Mouse (Mus musculus) splenic B cell, adult 2 months (primary cell): ENCODE data around the gene Palm2.

Experiments used
- DNase-seq: peaks from one replicate; pipeline ENCODE4 v3.0.0-alpha.2; 2011; ENCODE audit warnings: low read depth, low spot score
- H3K27me3 ChIP-seq: 2 replicates; pipeline ENCODE4 v1.6.1; 2012; ENCODE audit warnings: mild to moderate bottlenecking, low read length, moderate library complexity, mixed read lengths; ENCODE audit not compliant: control insufficient read depth, poor library complexity, insufficient read depth, severe bottlenecking
- H3K36me3 ChIP-seq: 2 replicates; pipeline ENCODE4 v1.6.1; 2012; ENCODE audit warnings: mild to moderate bottlenecking, low read length, moderate library complexity, mixed read lengths; ENCODE audit not compliant: control insufficient read depth, poor library complexity, insufficient read depth, severe bottlenecking

Gene Palm2

DNA sequence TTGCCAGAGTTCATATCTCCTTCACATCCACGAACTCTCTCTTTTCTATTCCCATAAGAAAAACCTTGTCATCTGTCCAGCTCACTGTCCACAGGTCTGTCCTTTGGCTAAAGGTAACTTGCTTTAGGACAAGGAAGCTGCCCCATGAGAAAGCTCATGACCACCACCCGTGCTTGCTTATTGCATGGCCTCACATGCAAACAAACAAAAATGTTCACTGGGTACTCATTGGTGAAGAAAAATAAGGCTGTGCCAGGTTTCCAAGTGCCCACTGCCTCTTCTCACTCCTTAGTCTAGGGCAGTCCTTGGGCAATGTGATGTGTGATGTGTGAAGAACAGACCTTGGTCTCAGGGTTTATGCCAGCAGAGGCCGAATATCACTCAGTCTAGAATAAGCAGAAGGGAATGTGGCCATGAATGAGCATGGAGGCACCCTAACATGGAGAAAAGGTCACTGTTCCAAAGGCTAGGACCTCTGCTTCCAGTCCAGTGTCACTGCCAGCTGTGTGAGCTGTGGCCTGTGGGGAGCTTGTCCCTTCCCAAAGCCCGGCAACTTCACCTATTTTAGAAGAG, 294.6 kb downstream of the Palm2 start:
- DNase-seq: no peak
- no peaks in the 10 kb centered on the region for H3K27me3 ChIP-seq
- no peaks in the 10 kb centered on the region for H3K36me3 ChIP-seq

DNA sequence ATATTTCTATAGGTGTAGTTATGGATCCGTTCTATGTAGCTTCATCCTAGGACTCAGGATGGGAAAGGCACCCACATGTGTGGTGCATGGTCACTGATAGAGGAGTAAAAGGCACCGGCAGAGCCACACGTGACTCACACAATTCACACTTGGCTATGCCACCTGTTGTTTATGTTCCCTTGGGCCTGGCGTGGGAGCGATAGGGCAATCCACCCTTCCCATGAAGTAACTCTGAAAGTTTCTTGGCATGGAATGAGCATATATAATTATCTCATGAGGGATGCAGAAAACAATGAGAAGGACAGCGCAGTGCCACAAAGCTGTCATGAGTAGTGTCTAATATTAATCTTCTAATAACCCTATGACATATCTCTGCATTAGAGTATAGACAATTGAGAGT, 296.0 kb downstream of the Palm2 start:
- no peaks in the 10 kb centered on the region for H3K36me3 ChIP-seq
- no peaks in the 10 kb centered on the region for H3K27me3 ChIP-seq
- no peak for DNase-seq

DNA sequence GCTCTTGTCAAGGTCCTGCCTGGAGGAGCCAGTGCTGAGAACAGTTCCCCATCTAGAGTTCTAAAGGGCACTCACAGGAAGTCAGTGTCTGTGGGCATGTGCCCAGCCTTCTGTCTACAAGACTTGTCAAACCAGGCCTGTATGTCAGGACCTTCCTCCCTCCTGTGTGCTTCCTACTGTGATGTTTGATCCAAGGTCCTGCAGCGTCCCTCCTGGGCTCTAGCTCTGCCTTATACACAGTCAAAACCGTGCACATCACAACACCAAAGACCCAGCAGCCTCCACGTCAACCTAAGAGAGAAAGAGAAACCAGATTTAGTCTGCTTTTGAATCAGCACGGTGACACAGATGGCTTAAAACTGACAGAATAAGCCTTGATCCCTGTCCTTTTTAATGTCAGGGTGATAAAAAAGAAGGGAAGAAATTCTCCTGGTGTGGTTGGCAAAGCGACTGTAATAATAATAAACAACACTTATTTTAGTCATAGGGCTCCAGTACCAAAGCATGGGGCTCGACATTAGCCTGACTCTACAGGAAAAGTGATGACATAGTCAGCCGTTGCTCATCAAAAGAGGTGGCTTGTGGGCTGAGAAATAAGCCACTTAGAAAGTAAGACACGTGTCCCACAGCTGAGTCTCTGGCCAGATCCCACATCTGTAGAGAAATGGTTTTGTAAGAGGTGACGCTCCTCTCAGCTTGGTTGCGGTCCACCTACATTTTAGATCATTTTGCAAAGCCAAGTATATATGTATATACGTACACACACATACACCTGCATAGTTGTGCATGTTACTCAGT, 297.0 kb downstream of the Palm2 start:
- peak; percentile 40 for DNase-seq
- no peaks in the 10 kb centered on the region for H3K36me3 ChIP-seq
- H3K27me3 ChIP-seq: no peaks in the 10 kb centered on the region

DNA sequence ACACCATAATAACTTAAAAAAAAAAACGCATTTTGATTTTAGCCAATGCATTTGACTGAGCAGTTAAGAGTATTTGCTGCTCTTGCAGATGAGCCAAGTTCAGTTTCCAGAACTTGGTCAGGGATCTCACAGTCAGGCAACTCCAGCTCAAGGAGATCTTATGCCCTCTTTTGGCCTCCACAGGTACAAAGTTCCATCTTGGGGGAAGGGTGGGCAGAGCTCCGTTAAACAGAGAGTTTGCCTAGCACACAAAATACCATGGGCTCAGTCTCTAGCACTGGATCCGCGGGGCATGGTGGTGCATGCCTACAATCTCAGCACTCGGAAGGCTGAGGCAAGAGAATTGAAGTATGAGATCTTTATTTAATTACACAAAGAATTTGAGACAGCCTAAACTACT, 298.3 kb downstream of the Palm2 start:
- no peaks in the 10 kb centered on the region for H3K36me3 ChIP-seq
- H3K27me3 ChIP-seq: no peaks in the 10 kb centered on the region
- DNase-seq: no peak

DNA sequence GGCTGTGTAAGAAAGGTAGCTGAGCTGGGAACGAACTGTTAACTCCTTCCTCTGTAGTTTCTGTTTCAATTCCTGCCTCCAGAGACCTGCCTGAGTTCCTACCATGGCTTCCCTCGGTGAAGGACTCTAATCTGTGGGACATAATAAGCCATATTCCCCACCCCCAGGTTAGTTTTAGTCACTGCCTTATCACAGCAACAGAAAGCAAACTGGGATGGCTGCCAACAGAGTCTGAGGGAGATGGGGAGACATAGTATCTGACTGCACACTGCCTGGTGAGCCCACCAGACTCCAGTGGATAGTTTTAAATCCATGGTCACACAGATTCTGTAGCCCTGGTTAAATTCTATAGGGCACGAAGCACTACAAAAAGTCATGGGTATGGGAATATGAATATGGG, 299.4 kb downstream of the Palm2 start:
- no peaks in the 10 kb centered on the region for H3K27me3 ChIP-seq
- no peak for DNase-seq
- no peaks in the 10 kb centered on the region for H3K36me3 ChIP-seq

DNA sequence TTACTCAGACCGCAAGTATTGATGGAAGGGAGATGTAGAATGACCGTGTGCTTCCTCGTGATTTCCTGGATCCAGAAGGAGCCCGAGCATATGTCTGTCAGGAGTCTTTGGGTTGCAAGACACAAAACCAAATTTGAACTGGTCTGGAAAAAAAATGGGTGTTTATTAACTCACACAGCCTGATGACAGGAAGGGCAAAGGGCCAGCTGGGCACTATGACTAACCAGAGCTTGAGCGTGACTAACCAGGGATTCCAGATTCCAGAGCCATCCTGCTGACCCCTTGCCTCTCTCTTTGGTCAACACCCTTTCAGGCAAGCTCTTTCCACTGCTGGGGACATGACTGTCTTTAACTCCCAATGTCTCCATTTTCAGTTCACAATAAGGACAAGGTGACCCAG, 301.4 kb downstream of the Palm2 start:
- Histone ChIP-seq H3K27me3 (no peaks in the 10 kb centered on the region), H3K36me3 (no peaks in the 10 kb centered on the region)
- no peak for DNase-seq

DNA sequence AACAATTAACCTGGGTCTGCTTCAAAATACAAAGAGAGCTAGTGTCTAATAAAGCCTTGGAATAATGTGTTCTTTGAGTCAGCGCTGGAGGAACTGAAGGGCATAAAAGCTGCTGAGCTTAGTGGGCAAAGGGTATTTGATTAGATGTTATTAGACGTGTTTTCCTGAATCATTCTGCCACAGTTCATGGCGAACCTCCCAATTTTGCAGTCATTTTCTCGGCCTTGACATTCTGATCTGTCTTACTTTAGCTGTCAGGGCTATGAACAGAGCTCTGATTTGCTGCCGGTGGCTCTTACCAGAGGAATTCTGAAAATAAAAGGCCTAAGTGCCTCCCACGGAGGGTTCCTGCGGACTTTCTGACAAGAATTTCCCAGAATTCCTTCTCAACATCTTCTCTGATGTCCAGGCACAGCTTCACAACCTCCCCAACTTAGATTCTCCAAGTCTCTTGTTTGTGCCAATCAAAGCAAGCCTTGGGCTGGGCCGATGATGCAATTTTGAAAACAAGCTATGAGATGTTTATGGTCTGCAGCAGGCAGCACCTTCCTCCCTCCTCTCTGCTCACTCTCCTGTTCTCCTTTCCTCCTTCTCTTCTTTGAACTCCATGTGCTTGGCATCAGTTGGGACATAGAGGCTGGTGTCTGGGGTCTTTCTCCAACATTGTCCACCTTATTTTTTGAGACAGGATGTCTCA, 305.0 kb downstream of the Palm2 start:
- DNase-seq: no peak
- H3K36me3 ChIP-seq: no peaks in the 10 kb centered on the region
- H3K27me3 ChIP-seq: no peaks in the 10 kb centered on the region

DNA sequence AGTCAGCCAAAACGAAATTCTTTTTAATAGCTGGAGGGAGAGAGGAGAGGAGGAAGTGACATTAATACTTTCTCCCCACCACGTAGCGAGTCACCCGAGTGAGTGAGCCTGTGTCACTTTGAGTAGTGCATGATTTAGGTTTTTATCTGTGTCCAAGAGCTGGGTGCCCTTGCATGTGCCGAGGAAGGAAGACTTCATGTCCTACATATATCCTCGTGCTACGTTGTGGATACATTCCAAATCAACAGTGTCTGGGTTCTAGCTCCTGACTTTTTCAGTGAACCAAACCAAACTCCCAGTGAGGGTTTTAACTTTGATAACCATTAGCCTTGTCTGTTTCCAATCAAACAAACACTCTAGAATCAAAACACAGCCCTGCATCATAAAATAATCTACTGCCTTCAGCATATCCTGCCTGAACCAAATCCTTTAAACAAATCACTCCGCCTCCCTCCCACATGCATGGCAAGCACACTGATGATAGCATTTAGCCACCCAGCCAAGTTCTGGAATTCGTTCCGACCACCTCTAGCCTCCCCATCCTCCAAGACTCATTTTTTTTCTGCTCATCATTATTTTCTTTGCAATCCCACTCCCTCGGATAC, 309.4 kb downstream of the Palm2 start:
- DNase-seq: no peak
- no peaks in the 10 kb centered on the region for H3K27me3 ChIP-seq
- H3K36me3 ChIP-seq: no peaks in the 10 kb centered on the region

DNA sequence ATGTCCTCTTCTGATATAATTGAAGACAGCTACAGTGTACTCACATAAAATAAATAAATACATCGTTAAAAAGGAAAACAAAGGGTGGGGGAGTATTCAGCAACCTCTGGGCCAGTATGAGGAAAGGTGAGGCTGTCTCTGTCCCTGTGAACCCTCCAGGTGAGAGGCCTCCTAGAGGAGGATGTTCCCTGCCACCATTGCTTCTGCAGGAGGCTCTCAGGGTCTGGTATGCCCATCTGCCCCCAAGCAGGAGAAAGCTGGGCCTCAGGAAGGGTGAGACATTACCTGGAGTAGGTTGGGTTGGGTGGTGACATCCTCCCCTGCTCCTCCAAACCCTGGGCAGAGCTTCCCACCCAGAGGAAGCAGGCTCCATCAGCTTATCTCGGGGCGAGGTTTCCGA, 316.6 kb downstream of the Palm2 start:
- DNase-seq: no peak
- Histone ChIP-seq H3K36me3 (no peaks in the 10 kb centered on the region), H3K27me3 (no peaks in the 10 kb centered on the region)

DNA sequence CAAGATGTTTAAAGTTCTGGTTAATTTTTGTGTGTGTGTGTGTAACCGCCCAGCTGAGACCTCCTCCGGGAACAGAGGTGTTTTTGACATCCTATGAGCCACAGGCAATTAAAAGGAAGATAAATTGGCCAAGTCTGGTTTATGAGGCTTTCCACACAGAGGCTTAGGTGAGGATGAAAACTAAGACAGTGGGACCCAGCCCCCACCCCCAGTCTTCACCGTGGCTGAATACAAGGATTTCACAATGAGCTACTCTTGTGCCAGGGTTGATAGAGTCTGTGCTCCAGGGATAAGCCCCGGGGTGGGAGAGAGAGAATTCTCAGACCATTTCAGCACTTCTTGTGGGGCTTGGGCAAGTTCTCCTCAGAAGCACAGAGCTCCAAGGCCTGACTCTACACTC, 317.0 kb downstream of the Palm2 start:
- H3K27me3 ChIP-seq: no peaks in the 10 kb centered on the region
- no peaks in the 10 kb centered on the region for H3K36me3 ChIP-seq
- no peak for DNase-seq

DNA sequence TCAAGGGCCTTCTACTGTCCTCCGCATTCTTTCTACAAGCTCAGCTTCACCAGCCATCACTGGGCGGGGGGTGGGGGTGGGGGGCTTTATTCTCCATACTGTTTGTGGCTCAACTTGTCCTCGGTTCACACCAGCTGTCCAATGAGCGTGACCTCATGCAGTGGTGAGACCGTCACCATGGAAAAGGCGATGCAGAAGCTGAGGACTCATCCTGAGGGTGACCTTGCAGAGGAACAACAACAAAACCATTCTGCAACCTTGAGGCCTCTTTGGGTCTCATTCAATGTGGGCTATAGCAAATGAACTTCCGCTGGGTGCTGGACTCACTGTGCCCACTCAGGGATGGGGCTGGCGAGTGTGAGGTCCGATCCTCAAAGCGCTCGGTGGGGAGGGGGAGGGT, 317.5 kb downstream of the Palm2 start:
- no peak for DNase-seq
- Histone ChIP-seq H3K36me3 (no peaks in the 10 kb centered on the region), H3K27me3 (no peaks in the 10 kb centered on the region)

DNA sequence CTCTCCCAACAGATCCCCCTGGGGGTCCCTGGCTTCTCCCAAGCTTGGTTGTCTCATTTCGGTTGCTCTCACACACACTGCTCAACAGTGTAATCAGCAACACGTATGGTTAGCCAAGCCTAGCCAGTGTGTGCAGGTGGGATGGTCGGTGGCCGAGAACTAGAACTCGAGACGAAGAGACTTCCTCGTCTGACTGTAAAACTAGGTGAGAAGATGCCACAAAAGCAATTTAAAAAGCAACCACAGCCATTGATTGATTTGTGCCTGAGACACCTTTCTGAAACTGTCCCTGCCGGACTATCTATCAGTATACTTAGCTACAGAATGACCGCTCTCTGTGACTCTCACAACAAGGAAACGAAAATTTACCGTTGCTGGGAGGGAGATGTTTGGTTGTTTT, 321.0 kb downstream of the Palm2 start:
- no peaks in the 10 kb centered on the region for H3K27me3 ChIP-seq
- peak; percentile 51 for DNase-seq
- H3K36me3 ChIP-seq: no peaks in the 10 kb centered on the region

DNA sequence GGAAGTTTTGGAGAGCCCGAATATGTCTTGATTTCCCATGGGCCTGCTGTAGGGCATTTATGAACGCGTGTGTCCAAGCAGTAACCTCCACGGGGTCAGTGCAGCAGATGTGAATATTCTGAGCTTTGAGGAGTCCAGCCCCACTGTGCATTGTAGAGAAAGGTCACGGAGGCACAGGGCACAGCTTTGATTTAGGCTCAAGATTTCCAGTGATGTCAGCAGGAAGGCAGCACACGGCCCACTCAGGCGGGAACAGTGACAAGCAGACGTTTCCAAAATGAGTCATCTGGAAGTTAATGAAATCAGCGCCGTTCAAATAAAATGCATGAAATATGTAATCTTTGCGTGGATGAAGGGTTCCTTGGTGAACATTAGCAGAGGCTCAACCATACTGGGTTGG, 323.9 kb downstream of the Palm2 start:
- no peak for DNase-seq
- Histone ChIP-seq H3K36me3 (no peaks in the 10 kb centered on the region), H3K27me3 (no peaks in the 10 kb centered on the region)
